Mouse (Mus musculus): Measurements from ENCODE around the gene Cdc45. TPM values are rescaled to one million over a fixed set of nuclear protein-coding genes. Genes with fewer than 3 reads are reported as not detected.

The Cdc45 gene
- total and polyA plus RNA-seq, 3 experiments, result 87.4 to 90.2 TPM; not detected in 1

- no peaks in the 10 kb centered on the region for H3K27me3 ChIP-seq (ENCODE audit: control insufficient read depth in 1 of 2, insufficient read depth in 2 of 2, low read length in 2 of 2)
- no peaks in the 10 kb centered on the region for H3K9me3 ChIP-seq (replicated peaks; ENCODE audit: insufficient read depth, low read length)
- no peaks in the 10 kb centered on the region; a peak in 1 of 4 replicates for H3K36me3 ChIP-seq (ENCODE audit: control insufficient read depth in 1 of 2, insufficient read depth in 2 of 2, low read length in 2 of 2)
- H3K27ac ChIP-seq (ENCODE audit: control insufficient read depth, low read depth, low read length), result no peak overlapping the region
- no peak overlapping the region for H3K9ac ChIP-seq (ENCODE audit: control insufficient read depth, low read depth, low read length, poor library complexity, severe bottlenecking)
- no peak overlapping the region for H3K4me3 ChIP-seq (ENCODE audit: control insufficient read depth in 1 of 2, insufficient read depth in 1 of 2, low read depth in 2 of 2, low read length in 2 of 2)
- no peaks in the 10 kb centered on the region for H3K4me1 ChIP-seq (ENCODE audit: control insufficient read depth in 1 of 2, insufficient read depth in 2 of 2, low read length in 2 of 2)
- no peaks in the 10 kb centered on the region for H3K79me2 ChIP-seq (ENCODE audit: control insufficient read depth, insufficient read depth, low read length, poor library complexity)
- no peak for TF ChIP-seq POLR2AphosphoS2 (IDR thresholded peaks at IDR 0.05; ENCODE audit: low read length)
- no peak for DNase-seq (ENCODE audit: low read depth, low spot score)
Measured at GRCm38 (mm10) chr16:18777101-18778080, 34.4 kb downstream of the Cdc45 start.

- TF ChIP-seq MXI1 (IDR thresholded peaks at IDR 0.05; ENCODE audit: low read depth, low read length) (no peak), RCOR1 (IDR thresholded peaks at IDR 0.05; ENCODE audit: low read depth, low read length) (no peak), POLR2A (IDR thresholded peaks at IDR 0.05; ENCODE audit: control insufficient read depth in 1 of 2, insufficient read depth in 1 of 2, low read depth in 1 of 2, low read length in 2 of 2, poor library complexity in 1 of 2) (no peak)
- no peak within 1 kb of the TSS for H3K27ac ChIP-seq (ENCODE audit: control insufficient read depth, low read depth, low read length)
- DNase-seq (ENCODE audit: low read depth, low spot score), result no peak
- H3K9me3 ChIP-seq (replicated peaks; ENCODE audit: insufficient read depth, low read length), result no peaks in the 10 kb centered on the region
- H3K27me3 ChIP-seq (ENCODE audit: control insufficient read depth in 1 of 2, insufficient read depth in 2 of 2, low read length in 2 of 2), result no peaks in the 10 kb centered on the region
- H3K36me3 ChIP-seq (ENCODE audit: control insufficient read depth in 1 of 2, insufficient read depth in 2 of 2, low read length in 2 of 2), result no peaks in the 10 kb centered on the region
- H3K4me1 ChIP-seq (ENCODE audit: control insufficient read depth in 1 of 2, insufficient read depth in 2 of 2, low read length in 2 of 2), result no peaks in the 10 kb centered on the region
- no peak within 1 kb of the TSS for H3K9ac ChIP-seq (ENCODE audit: control insufficient read depth, low read depth, low read length, poor library complexity, severe bottlenecking)
- H3K4me3 ChIP-seq (ENCODE audit: control insufficient read depth in 1 of 2, insufficient read depth in 1 of 2, low read depth in 2 of 2, low read length in 2 of 2), result no peak within 1 kb of the TSS
- H3K79me2 ChIP-seq (ENCODE audit: control insufficient read depth, insufficient read depth, low read length, poor library complexity), result no peaks in the 10 kb centered on the region
Measured at GRCm38 (mm10) chr16:18776556-18777100, 35.2 kb downstream of the Cdc45 start, which contains the start of gene Cldn5. Gene Cldn5, plus strand, starts transcription at chr16:18776847.

- no peak for DNase-seq (ENCODE audit: low read depth, low spot score)
- Histone ChIP-seq H3K9ac (ENCODE audit: control insufficient read depth, low read depth, low read length, poor library complexity, severe bottlenecking) (no peak overlapping the region), H3K4me3 (ENCODE audit: control insufficient read depth in 1 of 2, insufficient read depth in 1 of 2, low read depth in 2 of 2, low read length in 2 of 2) (no peak overlapping the region)
- no peak for TF ChIP-seq MAFK (IDR thresholded peaks at IDR 0.05; ENCODE audit: borderline replicate concordance, low read depth, low read length)
- no peak for TF ChIP-seq EP300 (IDR thresholded peaks at IDR 0.05; ENCODE audit: low read depth in 1 of 2, low read length in 2 of 2)
- TF ChIP-seq NELFE (IDR thresholded peaks at IDR 0.05; ENCODE audit: low read depth, low read length), result no peak
- TF ChIP-seq TCF12 (IDR thresholded peaks at IDR 0.05; ENCODE audit: low read depth, low read length), result no peak
- TF ChIP-seq TBP (IDR thresholded peaks at IDR 0.05; ENCODE audit: low read depth, low read length), result no peak
- TF ChIP-seq CHD1 (IDR thresholded peaks at IDR 0.05; ENCODE audit: low read depth, low read length), result no peak
- no peak for TF ChIP-seq MAX (IDR thresholded peaks at IDR 0.05; ENCODE audit: low read length)
- no peak for TF ChIP-seq UBTF (IDR thresholded peaks at IDR 0.05; ENCODE audit: borderline replicate concordance, insufficient read depth, low read depth, low read length)
- no peak for TF ChIP-seq E2F4 (IDR thresholded peaks at IDR 0.05; ENCODE audit: borderline replicate concordance, low read depth, low read length)
- no peak for TF ChIP-seq USF2 (IDR thresholded peaks at IDR 0.05; ENCODE audit: borderline replicate concordance in 1 of 2, insufficient read depth in 1 of 2, low read depth in 1 of 2, low read length in 2 of 2)
- TF ChIP-seq MYC (IDR thresholded peaks at IDR 0.05; ENCODE audit: low read depth, low read length), result no peak
- no peak for TF ChIP-seq SMC3 (IDR thresholded peaks at IDR 0.05; ENCODE audit: low read depth, low read length)
- TF ChIP-seq POLR2AphosphoS2 (IDR thresholded peaks at IDR 0.05; ENCODE audit: low read length), result no peak
- no peak for TF ChIP-seq RAD21 (IDR thresholded peaks at IDR 0.05; ENCODE audit: low read depth, low read length)
- no peak for TF ChIP-seq ZMIZ1 (IDR thresholded peaks at IDR 0.05; ENCODE audit: low read depth, low read length)
- no peak for TF ChIP-seq ZNF384 (IDR thresholded peaks at IDR 0.05; ENCODE audit: low read depth, low read length)
- no peak for TF ChIP-seq ETS1 (IDR thresholded peaks at IDR 0.05; ENCODE audit: low read depth, low read length)
- TF ChIP-seq BHLHE40 (IDR thresholded peaks at IDR 0.05; ENCODE audit: borderline replicate concordance, low read depth, low read length), result no peak
Measured at GRCm38 (mm10) chr16:18775621-18776555, 35.9 kb downstream of the Cdc45 start.

More at GRCm38 (mm10) chr16:18775621-18776555, 35.9 kb downstream of the Cdc45 start:
- no peaks in the 10 kb centered on the region for H3K36me3 ChIP-seq (ENCODE audit: control insufficient read depth in 1 of 2, insufficient read depth in 2 of 2, low read length in 2 of 2)
- no peaks in the 10 kb centered on the region for H3K9me3 ChIP-seq (replicated peaks; ENCODE audit: insufficient read depth, low read length)
- no peaks in the 10 kb centered on the region for H3K4me1 ChIP-seq (ENCODE audit: control insufficient read depth in 1 of 2, insufficient read depth in 2 of 2, low read length in 2 of 2)
- H3K27ac ChIP-seq (ENCODE audit: control insufficient read depth, low read depth, low read length), result no peak overlapping the region
- no peaks in the 10 kb centered on the region for H3K79me2 ChIP-seq (ENCODE audit: control insufficient read depth, insufficient read depth, low read length, poor library complexity)
- no peaks in the 10 kb centered on the region for H3K27me3 ChIP-seq (ENCODE audit: control insufficient read depth in 1 of 2, insufficient read depth in 2 of 2, low read length in 2 of 2)
